Mouse (Mus musculus): ENCODE results near the gene Stk32b. TPM values are rescaled to one million over a fixed set of nuclear protein-coding genes. Genes with fewer than 3 reads are reported as not detected.

The Stk32b gene
- total and polyA plus RNA-seq, 3 experiments: 0.05 TPM; not detected in 2

- Histone ChIP-seq H3K27me3 (ENCODE audit: insufficient read depth, low read length) (no peaks in the 10 kb centered on the region), H3K4me3 (ENCODE audit: low read depth, low read length) (no peak overlapping the region), H3K9me3 (replicated peaks) (peaks cover 14% of the 10 kb centered on the region), H3K36me3 (replicated peaks) (no peaks in the 10 kb centered on the region), H3K4me1 (ENCODE audit: insufficient read depth, low read depth, low read length) (no peaks in the 10 kb centered on the region)
- DNase-seq (ENCODE audit: low spot score): no peak
- TF ChIP-seq GATA1 (IDR thresholded peaks at IDR 0.05; ENCODE audit: borderline replicate concordance, low read length) (no peak), CTCF (IDR thresholded peaks at IDR 0.05; ENCODE audit: low read depth, low read length) (no peak), TAL1 (conservative IDR thresholded peaks at IDR 0.05; ENCODE audit: low read depth, low read length) (no peak), POLR2AphosphoS5 (IDR thresholded peaks at IDR 0.05; ENCODE audit: insufficient replicate concordance, low read depth, low read length) (no peak), GATA2 (IDR thresholded peaks at IDR 0.05; ENCODE audit: borderline replicate concordance, low read depth, low read length) (no peak)
- no peak for ATAC-seq (ENCODE audit: extremely low read depth, insufficient number of reproducible peaks, low FRiP score, poor library complexity, severe bottlenecking)
Measured at GRCm38 (mm10) chr5:37650681-37651211, 66.2 kb downstream of the Stk32b start.

- no peaks in the 10 kb centered on the region for H3K27me3 ChIP-seq (ENCODE audit: insufficient read depth, low read length)
- no peak overlapping the region for H3K4me3 ChIP-seq (ENCODE audit: low read depth, low read length)
- ATAC-seq (ENCODE audit: extremely low read depth, insufficient number of reproducible peaks, low FRiP score, poor library complexity, severe bottlenecking) (no peak), DNase-seq (ENCODE audit: low spot score) (no peak)
- peaks cover 12% of the 10 kb centered on the region for H3K9me3 ChIP-seq (replicated peaks)
- TF ChIP-seq GATA2 (IDR thresholded peaks at IDR 0.05; ENCODE audit: borderline replicate concordance, low read depth, low read length) (no peak), GATA1 (IDR thresholded peaks at IDR 0.05; ENCODE audit: borderline replicate concordance, low read length) (no peak), POLR2AphosphoS5 (IDR thresholded peaks at IDR 0.05; ENCODE audit: insufficient replicate concordance, low read depth, low read length) (no peak), TAL1 (conservative IDR thresholded peaks at IDR 0.05; ENCODE audit: low read depth, low read length) (no peak), CTCF (IDR thresholded peaks at IDR 0.05; ENCODE audit: low read depth, low read length) (no peak)
- H3K4me1 ChIP-seq (ENCODE audit: insufficient read depth, low read depth, low read length): no peaks in the 10 kb centered on the region
- no peaks in the 10 kb centered on the region for H3K36me3 ChIP-seq (replicated peaks)
Measured at GRCm38 (mm10) chr5:37650089-37650601, 66.8 kb downstream of the Stk32b start.

DNA sequence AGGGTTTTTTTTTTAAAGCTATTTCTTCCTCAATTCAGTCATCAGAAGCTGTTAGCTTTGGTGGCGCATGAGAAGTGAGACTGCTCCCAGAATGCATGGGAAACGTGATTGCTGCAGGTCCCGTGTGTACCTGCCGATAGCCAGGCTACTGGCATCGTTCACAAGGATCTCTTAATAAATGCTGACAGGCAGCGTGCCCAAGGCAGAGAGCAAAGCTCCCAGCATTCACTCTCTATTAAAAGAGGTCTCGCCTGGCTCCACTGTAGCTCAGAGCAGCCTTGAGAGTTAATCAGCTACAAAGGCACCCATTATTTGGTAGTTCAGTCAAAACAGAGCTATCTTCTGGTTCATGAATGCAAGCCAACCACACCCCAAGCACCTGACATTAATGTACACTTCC is 72.9 kb downstream of the Stk32b start:
- ATAC-seq (ENCODE audit: extremely low read depth, insufficient number of reproducible peaks, low FRiP score, poor library complexity, severe bottlenecking) (no peak), DNase-seq (ENCODE audit: low spot score) (no peak)
- Histone ChIP-seq H3K4me3 (ENCODE audit: low read depth, low read length) (no peak overlapping the region), H3K27me3 (ENCODE audit: insufficient read depth, low read length) (no peaks in the 10 kb centered on the region), H3K4me1 (ENCODE audit: insufficient read depth, low read depth, low read length) (no peaks in the 10 kb centered on the region), H3K36me3 (replicated peaks) (no peaks in the 10 kb centered on the region), H3K9me3 (replicated peaks) (peaks cover 10% of the 10 kb centered on the region)
- TF ChIP-seq CTCF (IDR thresholded peaks at IDR 0.05; ENCODE audit: low read depth, low read length) (no peak), GATA2 (IDR thresholded peaks at IDR 0.05; ENCODE audit: borderline replicate concordance, low read depth, low read length) (no peak), GATA1 (IDR thresholded peaks at IDR 0.05; ENCODE audit: borderline replicate concordance, low read length) (no peak), TAL1 (conservative IDR thresholded peaks at IDR 0.05; ENCODE audit: low read depth, low read length) (no peak), POLR2AphosphoS5 (IDR thresholded peaks at IDR 0.05; ENCODE audit: insufficient replicate concordance, low read depth, low read length) (no peak)

GRCm38 (mm10) chr5:37642486-37642885 is 74.5 kb downstream of the Stk32b start:
- TF ChIP-seq GATA2 (IDR thresholded peaks at IDR 0.05; ENCODE audit: borderline replicate concordance, low read depth, low read length): no peak
- Histone ChIP-seq H3K4me1 (ENCODE audit: insufficient read depth, low read depth, low read length) (no peaks in the 10 kb centered on the region), H3K27me3 (ENCODE audit: insufficient read depth, low read length) (no peaks in the 10 kb centered on the region), H3K36me3 (replicated peaks) (no peaks in the 10 kb centered on the region), H3K4me3 (ENCODE audit: low read depth, low read length) (no peak overlapping the region), H3K9me3 (replicated peaks) (peaks cover 11% of the 10 kb centered on the region; the same call in 1 of the 2 replicates)
- ATAC-seq (ENCODE audit: extremely low read depth, insufficient number of reproducible peaks, low FRiP score, poor library complexity, severe bottlenecking): no peak
- no peak for DNase-seq (ENCODE audit: low spot score)

DNA sequence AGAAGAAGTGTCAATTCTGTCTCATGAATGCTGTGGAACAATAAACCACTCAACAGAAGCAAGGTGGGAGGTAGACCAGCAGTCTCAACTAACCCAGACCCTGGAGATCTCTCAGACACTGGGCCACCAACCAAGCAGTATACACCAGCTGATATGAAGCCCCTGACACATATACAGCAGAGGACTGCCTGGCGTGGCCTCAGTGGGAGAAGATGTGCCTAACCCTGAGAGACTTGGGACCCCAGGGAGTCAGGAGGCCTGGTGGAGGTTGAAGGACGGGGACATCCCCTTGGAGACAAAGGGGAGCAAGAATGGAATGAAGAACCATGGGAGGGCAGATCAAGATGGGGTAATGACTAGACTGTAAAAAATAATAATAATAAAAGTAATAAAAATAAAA is 82.2 kb downstream of the Stk32b start:
- TF ChIP-seq CTCF (IDR thresholded peaks at IDR 0.05; ENCODE audit: low read depth, low read length): no peak
- no peak for TF ChIP-seq TAL1 (conservative IDR thresholded peaks at IDR 0.05; ENCODE audit: low read depth, low read length)
- no peak for TF ChIP-seq GATA2 (IDR thresholded peaks at IDR 0.05; ENCODE audit: borderline replicate concordance, low read depth, low read length)
- TF ChIP-seq POLR2AphosphoS5 (IDR thresholded peaks at IDR 0.05; ENCODE audit: insufficient replicate concordance, low read depth, low read length): no peak
- no peak for TF ChIP-seq GATA1 (IDR thresholded peaks at IDR 0.05; ENCODE audit: borderline replicate concordance, low read length)
- H3K36me3 ChIP-seq (replicated peaks): no peaks in the 10 kb centered on the region
- H3K4me1 ChIP-seq (ENCODE audit: insufficient read depth, low read depth, low read length): no peaks in the 10 kb centered on the region
- no peaks in the 10 kb centered on the region for H3K27me3 ChIP-seq (ENCODE audit: insufficient read depth, low read length)
- no peak for ATAC-seq (ENCODE audit: extremely low read depth, insufficient number of reproducible peaks, low FRiP score, poor library complexity, severe bottlenecking)
- H3K9me3 ChIP-seq (replicated peaks): 0 out of 2 replicates have a peak, but pooled peaks cover 2% of the 10 kb centered on the region
- DNase-seq (ENCODE audit: low spot score): no peak
- no peak overlapping the region for H3K4me3 ChIP-seq (ENCODE audit: low read depth, low read length)

- Histone ChIP-seq H3K27me3 (ENCODE audit: insufficient read depth, low read length) (no peaks in the 10 kb centered on the region), H3K9me3 (replicated peaks) (peaks cover 5% of the 10 kb centered on the region), H3K36me3 (replicated peaks) (no peaks in the 10 kb centered on the region), H3K4me3 (ENCODE audit: low read depth, low read length) (no peak overlapping the region), H3K4me1 (ENCODE audit: insufficient read depth, low read depth, low read length) (no peaks in the 10 kb centered on the region)
- DNase-seq (ENCODE audit: low spot score): no peak
- TF ChIP-seq GATA1 (IDR thresholded peaks at IDR 0.05; ENCODE audit: borderline replicate concordance, low read length) (no peak), GATA2 (IDR thresholded peaks at IDR 0.05; ENCODE audit: borderline replicate concordance, low read depth, low read length) (no peak), TAL1 (conservative IDR thresholded peaks at IDR 0.05; ENCODE audit: low read depth, low read length) (no peak), CTCF (IDR thresholded peaks at IDR 0.05; ENCODE audit: low read depth, low read length) (no peak), POLR2AphosphoS5 (IDR thresholded peaks at IDR 0.05; ENCODE audit: insufficient replicate concordance, low read depth, low read length) (no peak)
- ATAC-seq (ENCODE audit: extremely low read depth, insufficient number of reproducible peaks, low FRiP score, poor library complexity, severe bottlenecking): no peak
Measured at GRCm38 (mm10) chr5:37627437-37628163, 89.4 kb downstream of the Stk32b start.
